Mouse (Mus musculus): ENCODE data around the gene Cbr2.
"Not testable (repeated sequence)": the region's sequence is repeated elsewhere in the genome, so short reads cannot be mapped to it uniquely, and the experiment has no call there.

The Cbr2 gene

DNA sequence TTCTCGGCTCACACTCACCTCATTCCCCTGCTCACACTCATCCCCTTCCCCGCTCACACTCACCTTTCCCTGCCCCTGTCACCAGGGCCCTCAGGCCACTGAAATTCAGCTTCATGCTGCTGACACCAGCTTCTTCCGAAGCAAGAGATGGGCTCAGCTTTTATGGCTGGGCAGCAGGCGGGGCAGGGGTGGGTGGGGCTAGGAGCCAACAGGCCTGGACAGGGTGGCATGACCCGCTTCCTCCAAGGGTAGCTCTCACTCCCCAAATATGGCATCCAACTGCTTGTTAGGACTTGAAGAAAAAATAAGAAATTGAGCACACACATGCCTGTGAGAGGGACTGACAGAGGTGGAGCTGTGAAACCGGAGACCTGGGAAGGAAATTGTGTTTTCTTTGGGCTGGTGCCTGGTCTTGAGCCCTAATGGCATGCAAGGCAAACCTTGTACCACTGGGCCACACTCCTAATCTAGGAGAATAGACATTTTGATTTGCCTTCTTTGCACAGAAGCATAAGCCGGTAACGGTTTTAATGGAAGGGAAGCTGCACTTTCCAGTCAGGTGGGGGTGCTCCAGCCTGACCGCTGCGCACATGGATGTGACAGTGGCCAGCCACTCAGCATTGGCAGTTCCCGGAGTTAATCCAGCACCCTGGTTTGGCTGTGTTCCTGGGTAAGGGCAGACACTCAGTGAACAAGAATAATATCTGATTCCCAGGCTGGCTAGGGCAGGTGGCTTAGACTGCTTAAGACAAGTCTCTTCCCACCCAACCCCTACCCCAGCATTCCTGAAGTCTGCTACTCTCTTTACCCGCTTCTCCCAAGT lies at the start of gene Cbr2:
Cbr2 (minus strand) TSS at position 257 of the 823 bp plus-strand sequence.
- no peak for DNase-seq (ENCODE audit: low read depth, low spot score)

DNA sequence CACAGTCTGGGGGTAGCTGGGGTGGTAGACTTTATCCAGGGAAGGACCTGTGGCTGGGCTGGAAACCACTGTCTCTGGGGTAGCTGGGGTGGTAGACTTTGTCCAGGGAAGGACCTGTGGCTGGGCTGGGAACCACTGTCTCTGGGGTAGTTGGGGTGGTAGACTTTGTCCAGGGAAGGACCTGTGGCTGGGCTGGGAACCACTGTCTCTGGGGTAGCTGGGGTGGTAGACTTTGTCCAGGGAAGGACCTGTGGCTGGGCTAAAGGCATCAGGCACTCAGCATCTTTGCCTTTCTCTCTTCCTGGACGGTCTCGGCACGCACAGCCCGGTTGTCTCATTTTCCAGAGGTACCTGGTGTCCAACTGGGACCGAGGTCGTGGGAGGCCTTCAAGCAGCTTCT lies 49.4 kb upstream of the Cbr2 start:
- not testable (repeated sequence) for DNase-seq (ENCODE audit: low read depth, low spot score)

DNA sequence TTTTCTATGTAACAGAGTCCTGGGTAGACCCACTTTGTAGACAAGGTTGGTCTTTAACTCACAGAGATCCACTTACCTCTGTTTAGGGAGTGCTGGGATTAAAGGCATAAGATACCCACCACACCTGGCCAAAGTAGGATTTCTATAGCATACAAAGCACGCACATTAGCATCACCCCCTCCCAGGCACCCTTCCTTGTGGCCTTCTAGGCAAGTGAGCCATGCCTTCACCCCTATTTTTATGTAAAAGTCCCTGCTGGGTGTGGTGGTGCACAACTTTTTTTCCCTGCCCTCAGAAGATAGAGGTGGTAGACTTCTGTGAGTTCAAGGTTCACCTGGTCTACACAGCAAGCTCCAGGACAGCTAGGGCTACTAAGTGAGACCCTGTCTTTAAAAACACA lies 48.0 kb upstream of the Cbr2 start:
- DNase-seq (ENCODE audit: low read depth, low spot score): no peak

DNA sequence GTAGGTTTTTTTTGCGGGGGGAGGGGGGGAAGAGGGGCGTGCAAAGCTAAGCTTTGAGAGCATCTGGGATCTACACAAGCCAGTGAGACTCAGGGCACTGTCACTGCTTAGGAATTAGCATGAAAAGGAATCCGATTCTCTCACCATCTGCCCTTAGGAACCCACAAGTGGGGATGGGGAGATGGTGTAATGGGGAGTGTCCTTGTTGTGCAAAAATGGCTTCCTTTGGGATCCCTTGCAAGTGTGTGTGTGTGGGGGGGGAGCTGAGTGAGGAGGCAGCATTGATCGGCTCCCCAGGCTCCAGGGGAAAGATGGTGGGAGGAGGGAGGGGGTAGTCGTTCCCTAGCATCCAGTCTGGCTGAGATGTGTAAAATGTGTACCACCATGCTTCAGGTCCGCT lies 45.2 kb upstream of the Cbr2 start:
- no peak for DNase-seq (ENCODE audit: low read depth, low spot score)

DNA sequence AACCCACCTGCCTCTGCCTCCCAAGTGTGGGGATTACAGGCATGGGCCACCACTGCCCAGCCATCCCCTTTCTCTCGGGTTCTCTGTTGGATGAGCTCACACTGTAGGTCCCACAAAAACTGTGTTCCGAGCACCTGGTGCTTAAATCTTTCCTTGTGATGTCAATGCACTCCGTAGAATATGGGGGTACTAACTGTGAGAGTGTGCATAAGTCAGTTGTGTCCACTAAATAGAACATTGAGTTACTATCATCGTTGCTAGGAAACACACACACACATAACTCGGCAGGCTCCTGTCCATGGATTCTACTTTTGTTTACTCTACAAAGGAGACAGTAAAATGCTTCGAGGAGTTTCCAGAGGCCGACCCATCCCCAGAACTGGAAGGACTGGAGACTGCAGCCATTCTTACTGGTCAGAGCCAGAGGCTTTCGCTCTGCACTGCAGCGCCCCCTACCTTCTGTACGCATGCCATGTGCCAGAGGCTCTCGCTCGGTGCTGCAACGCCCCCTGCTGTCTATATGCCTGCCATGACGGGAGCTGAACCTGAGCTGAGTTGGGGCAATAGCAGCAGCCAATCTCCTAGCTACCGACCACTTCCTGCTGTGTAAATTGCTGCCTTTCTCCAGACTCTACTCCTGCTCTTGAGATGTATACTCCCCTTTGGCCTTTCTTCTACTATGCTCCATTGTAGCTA lies 44.0 kb upstream of the Cbr2 start:
- peak; percentile 95 for DNase-seq (ENCODE audit: low read depth, low spot score)

DNA sequence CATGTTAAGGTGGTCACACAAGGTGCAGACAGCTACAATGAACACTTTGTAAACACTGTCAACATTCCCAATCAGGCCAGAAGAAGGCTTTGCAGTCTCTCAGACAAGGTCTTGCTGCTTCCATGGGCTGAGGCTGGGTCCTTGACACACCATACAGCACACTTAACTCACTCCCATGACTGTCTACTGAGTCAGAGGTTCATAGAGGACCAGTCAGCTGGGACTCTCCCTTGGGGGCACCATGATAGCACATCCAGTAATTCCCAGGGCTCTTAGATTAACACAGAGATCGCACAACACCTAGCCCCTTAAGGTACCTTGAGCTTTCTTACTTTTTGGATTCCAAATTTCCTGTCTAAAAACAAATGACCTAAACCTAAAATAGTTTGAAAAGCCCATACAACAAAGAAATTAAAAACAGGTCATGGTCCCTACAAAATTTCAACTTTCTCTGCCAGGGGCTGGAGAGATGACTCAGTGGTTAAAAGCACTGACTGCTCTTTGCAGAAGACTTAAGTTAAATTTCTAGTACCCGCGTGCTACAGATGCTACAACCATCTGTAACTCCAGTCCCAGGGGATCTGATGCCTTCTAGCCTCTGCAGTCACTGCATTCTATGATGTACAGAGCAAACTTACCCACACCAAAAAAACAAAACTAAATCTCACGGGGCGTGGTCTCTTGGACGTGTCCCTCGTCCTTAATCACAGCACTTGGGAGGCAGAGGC lies 41.7 kb upstream of the Cbr2 start:
- no peak for DNase-seq (ENCODE audit: low read depth, low spot score)

DNA sequence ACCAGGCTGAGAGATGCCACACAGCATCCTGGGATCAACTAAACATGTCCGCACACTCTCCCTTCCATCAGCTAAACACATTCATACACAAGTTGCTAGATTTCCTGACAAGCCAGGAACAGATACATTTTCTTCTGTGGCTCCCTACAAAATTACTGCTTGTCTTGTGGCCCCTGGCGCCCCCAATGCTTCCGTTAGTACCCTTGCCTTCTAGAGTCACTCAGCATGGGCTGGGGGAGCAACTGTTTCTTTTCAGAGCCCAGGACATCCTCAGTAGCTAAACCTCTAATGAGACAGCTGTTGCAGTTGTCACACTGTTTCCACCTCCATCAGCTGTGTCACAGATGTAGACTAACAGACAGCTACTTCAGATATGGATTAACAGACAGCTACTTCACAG lies 40.8 kb upstream of the Cbr2 start:
- no peak for DNase-seq (ENCODE audit: low read depth, low spot score)

DNA sequence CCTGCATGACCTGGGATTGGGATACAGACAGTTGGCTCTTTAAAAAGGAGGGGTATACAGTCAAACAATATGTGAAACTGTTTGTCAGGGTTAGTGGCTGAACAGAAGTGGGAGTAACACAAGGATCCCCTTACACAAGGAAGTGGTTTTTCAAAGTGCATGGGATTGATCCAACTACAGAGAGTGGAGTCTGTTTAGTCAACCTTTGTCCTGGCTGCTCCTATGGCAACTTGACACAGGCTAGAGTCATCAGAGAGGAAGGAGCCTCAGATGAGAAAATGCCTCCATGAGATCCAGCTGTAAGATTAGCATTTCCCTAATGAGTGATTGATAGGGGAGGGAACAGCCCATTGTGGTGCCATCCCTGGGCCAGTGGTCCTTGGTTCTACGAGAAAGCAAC lies 36.3 kb upstream of the Cbr2 start:
- DNase-seq (ENCODE audit: low read depth, low spot score): no peak

DNA sequence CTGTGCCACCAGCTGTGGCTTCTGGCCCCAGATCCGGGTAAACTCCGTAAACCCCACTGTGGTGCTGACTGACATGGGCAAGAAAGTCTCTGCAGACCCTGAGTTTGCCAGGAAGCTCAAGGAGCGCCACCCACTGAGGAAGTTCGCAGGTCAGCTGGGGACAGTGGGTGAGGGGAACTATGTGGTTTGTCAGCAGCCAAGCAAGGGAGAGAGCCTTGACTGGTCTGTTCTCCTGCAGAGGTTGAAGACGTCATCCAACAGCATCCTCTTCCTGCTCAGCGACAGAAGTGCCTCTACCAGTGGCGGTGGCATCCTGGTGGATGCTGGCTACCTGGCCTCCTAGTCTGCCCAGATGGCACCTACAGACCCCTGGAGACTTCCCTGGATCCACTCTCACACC lies 35.1 kb upstream of the Cbr2 start:
- DNase-seq (ENCODE audit: low read depth, low spot score): not testable (repeated sequence)

DNA sequence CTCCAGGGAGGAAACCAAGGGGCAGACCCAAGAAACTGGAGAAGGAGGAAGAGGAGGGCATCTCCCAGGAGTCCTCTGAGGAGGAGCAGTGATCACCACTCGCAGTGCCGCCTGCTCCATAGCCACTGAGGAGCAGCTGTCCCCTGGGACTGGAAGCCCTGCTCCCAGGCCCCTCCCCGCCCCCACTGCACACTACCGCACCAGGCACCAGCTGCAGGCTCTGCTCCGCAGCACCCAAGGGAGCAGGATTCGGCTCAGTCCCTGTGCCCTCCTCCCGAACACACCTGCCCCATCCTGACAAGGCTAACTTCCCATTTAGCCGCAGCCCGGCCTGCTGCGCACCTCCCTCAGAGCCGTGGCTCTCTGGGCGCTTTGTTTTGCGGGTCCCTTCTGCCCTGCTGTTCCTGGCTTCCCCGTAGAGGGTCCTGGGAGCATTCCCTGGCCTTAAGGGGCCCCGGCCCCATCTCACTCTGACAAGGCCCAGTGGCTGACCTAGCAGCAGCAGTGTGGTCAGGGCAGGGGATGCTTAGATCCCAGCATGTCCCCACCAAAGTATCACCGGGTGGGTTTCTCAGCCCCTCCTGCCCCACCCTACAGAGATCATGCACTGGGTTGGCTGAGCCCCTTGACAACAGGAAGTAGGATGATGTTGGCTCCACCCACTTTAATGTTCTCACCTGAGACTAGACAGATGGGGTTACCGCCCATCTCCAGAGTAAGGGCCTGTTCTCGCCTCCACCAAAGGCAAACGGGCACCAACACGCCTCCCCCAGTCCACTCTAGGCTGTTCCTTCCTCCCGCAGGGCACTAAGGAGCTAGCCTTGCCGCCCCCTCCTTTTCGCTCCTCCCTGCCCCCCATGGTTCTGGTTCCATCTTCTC lies 31.4 kb upstream of the Cbr2 start:
- DNase-seq (ENCODE audit: low read depth, low spot score): not testable (repeated sequence)

DNA sequence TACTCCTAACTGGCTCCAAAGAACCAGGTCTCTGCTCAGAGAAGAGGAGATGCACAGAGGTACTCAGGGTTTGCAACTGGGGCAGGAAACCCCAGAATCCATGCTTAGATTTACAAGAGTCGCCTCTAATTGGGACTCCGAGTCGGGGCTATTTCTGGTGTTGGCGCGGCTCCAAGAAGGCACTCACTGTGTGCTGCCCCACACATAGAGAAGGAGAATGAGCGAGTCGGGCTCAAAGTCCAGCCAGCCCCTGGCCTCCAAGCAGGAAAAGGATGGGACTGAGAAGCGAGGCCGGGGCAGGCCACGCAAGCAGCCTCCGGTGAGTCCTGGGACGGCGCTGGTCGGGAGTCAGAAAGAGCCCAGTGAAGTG lies 30.7 kb upstream of the Cbr2 start, which contains the start of gene Hmga1b:
Hmga1b (plus strand) TSS at position 123 of the 370 bp plus-strand sequence.
- not testable (repeated sequence) for DNase-seq (ENCODE audit: low read depth, low spot score)

DNA sequence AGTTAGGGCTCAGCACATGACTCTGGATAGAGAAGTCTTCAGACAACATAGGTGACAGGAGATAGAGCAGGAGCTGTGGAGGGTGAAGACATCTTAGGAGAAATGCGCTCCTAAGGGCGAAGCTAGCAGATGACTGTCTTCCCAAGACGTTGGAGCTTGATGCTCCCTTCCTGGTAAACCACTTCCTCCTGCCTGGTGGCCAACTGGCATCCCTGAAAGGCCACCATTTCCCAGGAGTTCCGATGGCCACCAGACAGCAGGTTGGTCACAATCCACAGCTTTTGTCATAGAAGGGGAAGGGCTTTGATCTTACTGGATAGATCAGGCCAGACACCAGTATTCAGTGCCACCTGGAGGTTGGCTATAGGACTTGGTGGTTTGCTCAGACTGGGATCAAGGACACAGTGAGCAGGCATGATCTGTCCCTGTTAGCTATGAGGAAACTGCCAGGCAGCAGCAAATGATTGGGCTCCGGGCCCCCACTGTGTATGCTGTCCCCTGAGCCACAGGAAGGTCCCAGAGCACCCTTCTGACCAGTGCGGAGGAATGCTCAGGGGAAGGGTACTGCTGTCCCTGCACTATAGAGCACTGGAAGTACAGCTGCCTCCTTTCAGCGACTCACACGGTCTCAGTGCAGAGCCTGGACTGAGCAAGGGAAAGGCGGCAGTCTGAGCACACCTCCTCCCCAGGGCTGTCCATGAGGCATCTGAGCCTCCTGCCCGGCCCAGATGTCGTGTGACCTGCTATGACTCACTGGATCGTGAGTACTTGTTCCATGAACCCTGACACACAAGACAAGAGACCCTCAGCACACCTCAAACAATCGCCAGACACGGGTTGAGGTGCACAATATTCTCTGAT lies 30.1 kb upstream of the Cbr2 start:
- no peak for DNase-seq (ENCODE audit: low read depth, low spot score)

DNA sequence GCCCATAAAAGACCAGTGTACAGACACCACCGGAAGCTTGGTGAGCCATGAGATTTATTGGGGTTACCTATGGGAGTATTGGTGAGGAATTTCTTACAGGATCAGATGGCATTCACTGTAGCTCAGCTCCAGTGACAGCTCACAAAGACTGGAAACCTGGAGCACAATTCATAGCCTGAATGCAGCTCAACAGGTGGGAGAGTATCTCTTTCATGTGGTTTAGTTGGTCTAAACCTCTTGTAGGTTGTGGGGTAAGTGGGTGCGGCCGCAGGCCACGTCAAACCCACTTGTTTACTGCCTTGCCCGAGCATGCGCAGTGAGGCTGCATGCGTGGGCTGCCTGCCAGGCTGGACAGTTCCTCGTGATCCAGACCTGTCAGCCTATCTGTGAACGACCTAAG lies 28.3 kb upstream of the Cbr2 start:
- no peak for DNase-seq (ENCODE audit: low read depth, low spot score)

DNA sequence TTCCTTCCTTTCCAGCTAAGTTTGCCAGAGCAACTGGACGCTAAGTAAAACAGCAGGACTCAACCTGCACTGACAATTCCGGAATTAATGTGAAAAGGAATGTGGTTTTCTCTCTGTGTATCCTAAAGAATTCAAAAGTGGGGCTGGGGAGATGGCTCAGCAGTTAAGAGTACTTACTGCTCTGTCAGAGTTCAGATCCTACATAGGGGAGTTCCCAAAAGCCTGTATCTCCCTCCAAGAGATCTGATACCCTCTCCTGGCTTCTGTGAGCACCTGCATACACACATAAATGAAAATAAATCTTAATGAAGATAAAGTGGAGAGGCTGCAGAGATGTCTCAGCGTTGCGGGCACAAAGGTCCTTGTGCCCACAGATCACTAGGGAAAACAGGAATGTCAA lies 19.7 kb upstream of the Cbr2 start:
- DNase-seq (ENCODE audit: low read depth, low spot score): no peak

DNA sequence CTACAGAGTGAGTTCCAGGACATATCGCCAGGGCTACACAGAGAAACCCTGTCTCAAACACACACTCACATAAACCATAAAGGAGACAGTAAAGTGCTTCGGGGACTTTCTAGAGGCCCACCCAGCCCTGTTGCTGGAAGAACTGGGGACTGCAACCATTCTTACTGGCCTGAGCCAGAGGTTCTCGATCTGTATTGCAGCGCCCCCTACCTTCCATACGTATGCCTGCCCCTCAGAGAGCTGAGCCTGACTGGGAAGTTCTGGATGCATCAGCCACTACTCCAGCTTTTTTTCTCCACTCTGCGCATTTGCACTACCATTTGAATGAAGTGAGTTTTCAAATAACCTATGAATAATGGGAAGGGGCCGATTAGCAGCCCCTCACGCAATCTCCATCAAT lies 17.5 kb upstream of the Cbr2 start:
- DNase-seq (ENCODE audit: low read depth, low spot score): peak; percentile 83

DNA sequence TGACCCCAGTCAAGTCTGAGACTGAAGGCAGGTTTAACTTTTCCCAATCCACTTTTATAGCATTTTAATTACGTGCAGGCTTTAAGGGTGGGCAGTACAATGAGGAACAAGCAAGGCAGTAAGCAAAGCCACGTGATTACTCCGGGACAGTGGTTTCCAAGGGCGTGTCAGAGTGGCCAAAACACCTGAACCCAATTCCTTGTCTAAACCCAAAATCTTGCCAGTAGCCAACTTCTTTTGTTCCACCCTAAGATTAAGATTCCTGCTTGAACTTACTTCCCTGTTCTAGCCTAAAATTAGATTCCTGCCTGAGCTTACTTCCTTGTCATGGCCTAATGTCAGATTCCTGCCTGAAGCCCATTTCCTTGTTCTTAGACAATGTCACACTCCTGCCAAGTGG lies 16.1 kb upstream of the Cbr2 start:
- DNase-seq (ENCODE audit: low read depth, low spot score): no peak

DNA sequence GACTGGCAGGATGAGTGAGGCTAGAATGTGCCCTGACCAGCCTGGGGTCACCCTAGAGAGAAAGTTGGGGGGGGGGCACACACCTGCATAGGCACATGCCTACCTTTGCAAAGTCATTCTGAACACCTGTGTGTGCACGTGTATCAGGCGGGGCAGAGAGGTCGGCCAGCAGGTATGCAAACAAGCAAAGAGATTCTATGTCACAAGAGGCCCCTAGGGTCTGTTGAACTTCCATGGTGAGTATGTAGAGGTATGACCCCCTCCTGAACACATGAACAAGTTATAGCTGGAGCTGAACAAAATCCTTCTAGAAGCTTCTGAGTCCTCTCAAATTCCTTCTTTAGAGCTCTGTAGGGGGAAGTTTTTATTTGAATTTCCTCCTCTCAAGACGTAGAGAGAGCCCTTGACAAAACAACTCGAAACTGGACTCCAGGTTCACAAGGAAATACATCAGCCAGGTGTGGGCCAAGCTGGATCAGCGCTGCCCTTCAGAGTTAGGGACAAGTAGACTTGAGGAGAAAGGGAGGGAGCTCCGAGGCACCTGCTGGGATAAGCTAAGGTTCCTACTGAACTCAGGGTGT lies 12.3 kb upstream of the Cbr2 start:
- no peak for DNase-seq (ENCODE audit: low read depth, low spot score)

DNA sequence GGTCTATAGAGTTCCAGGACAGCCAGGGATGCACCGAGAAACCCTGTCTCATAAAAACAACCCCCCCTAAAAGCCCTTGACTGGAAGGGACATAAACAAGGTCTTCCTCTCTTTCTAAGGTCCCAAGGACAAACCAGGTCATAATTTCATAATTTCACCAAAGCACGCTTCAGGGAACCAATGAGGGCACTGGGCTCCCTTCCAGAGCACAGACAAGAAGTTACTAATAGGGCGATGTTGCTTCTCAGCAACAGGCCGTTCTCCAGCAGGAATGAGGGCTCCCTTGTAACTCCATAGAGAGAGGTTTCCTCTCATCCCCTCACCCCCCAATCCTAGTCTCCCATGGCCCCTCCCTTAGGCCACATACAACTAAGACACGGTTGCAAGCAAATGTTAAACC lies 9.1 kb upstream of the Cbr2 start:
- no peak for DNase-seq (ENCODE audit: low read depth, low spot score)

DNA sequence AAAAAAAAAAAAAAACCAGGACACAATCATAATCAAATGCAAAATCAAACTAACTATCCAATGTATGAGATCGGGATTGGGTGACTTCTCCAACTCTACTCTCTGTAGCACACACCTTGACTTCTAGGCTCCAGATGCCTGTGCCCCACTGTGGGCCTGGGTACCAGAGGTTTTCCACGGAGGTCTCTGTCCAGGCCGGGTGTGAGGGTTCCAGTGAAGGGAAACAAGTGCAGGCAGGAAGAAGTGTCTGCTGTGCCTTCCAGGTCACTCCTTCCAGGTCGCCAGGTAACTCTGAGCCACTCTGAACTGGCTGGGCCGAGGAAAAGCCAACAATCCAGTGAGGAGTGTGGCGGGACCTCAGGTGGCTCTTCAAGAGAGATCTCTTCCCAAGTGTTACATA lies 4.5 kb upstream of the Cbr2 start:
- no peak for DNase-seq (ENCODE audit: low read depth, low spot score)

DNA sequence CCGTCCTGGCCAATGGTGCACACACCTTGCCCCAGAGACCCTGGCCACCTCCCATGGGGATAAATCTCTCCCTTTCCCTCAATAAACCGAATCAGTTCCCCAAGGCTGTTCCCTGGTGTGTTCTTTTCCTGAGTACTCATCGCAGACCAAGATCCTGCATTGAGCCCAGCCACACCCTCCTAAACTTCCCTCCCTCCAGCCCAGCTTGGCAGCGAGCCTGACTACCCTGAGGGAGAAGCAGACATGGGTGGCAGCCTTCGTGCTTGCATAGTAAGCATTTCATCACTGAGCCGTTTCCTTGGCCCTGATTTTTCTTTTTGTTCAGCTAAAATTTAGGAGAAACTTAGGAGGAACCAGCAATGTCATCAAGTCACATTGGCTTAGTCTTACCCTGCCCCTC lies 1.6 kb upstream of the Cbr2 start:
- no peak for DNase-seq (ENCODE audit: low read depth, low spot score)

Measured in ZHBTc4 (cell line).